Mouse (Mus musculus): ENCODE data around the gene Hist1h4a.

The Hist1h4a gene

DNA sequence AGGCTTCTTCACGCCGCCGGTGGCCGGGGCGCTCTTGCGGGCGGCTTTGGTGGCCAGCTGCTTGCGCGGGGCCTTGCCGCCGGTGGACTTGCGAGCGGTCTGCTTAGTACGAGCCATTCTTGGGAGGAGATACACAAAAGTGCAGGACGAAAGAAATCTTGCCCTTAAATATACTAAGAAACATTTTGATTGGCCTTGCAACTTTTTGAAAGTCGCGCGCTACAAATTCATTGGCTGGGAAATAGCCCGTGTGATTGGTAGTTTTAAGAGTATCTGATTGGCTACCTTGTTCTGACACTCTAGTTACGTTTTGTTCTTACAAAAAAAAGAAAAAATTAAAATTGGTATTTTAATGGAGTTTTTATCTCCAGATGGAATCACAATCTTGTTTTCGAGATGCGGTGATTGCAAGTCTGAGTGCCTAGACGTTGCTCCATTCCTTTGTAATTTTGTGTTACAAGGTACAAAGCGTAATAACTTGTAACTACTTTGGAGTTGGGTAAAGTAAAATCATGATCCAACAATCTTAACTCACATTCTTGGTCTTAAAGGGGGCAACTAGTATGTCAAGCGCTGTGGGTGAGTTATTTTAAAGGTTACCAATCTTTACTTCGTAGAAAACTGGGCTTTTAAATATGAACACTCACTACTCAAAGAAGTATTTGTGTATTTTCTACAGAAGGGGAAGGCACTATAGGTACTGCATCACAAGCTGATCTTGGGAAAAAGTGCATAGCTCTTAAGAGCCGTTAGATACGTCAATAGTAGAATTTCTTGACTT is 15.5 kb downstream of the Hist1h4a start, which contains the start of gene Hist1h3c:
TSS of gene Hist1h3c (minus strand) at position 222 of the 781 bp plus-strand sequence.
- H3K27me3 ChIP-seq (ENCODE audit: insufficient read depth, low read length): no peaks in the 10 kb centered on the region
- H3K4me1 ChIP-seq (replicated peaks; ENCODE audit: low read depth, low read length): peaks cover 46% of the 10 kb centered on the region
- H3K9me3 ChIP-seq (ENCODE audit: low read length): no peaks in the 10 kb centered on the region
- no peaks in the 10 kb centered on the region for H3K36me3 ChIP-seq (ENCODE audit: insufficient read depth, low read length)
- peak within 1 kb of the TSS; percentile 75 for H3K4me3 ChIP-seq (replicated peaks; ENCODE audit: low read length)
- no peak for TF ChIP-seq CTCF (conservative IDR thresholded peaks at IDR 0.05; ENCODE audit: low read length)

DNA sequence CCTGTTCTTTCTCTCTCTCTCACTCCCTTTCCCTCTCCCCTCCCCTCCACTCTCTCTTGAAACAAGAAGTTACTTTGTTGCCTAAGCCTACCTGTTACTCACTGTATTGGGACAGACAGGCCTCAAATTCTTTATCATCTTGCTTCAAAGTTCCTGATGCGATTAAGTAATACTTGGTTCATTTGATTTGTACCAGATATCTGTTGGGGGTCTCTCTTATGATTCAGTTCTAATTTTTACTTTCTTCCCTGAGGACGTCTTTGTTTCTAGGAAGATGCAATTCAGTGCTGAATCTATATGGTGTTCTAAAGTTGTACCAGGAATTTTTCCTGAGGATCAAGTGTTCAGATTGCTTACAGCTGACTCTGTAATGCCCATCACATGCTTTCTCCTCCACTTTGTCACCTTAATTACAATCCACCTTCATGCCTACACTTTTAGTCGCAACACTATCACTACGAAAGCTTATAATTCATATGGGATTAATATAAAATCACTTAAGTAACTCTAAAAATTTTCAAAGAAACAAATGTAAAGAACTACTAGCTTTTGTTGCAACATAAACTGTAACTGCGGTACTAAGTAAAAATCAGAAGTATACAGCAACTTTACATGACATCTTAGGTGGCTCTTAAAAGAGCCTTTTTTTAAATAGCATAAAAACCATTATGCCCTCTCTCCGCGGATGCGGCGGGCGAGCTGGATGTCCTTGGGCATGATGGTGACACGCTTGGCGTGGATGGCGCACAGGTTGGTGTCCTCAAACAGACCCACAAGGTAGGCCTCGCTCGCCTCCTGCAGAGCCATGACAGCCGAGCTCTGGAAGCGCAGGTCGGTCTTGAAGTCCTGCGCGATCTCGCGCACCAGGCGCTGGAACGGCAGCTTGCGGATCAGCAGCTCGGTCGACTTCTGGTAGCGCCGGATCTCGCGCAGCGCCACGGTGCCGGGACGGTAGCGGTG is 16.3 kb downstream of the Hist1h4a start:
- no peaks in the 10 kb centered on the region for H3K27me3 ChIP-seq (ENCODE audit: insufficient read depth, low read length)
- no peaks in the 10 kb centered on the region for H3K36me3 ChIP-seq (ENCODE audit: insufficient read depth, low read length)
- H3K4me1 ChIP-seq (replicated peaks; ENCODE audit: low read depth, low read length): peaks cover 38% of the 10 kb centered on the region
- peak overlapping the region; percentile 73 for H3K4me3 ChIP-seq (replicated peaks; ENCODE audit: low read length)
- no peaks in the 10 kb centered on the region for H3K9me3 ChIP-seq (ENCODE audit: low read length)
- TF ChIP-seq NANOG (IDR thresholded peaks at IDR 0.05; ENCODE audit: borderline replicate concordance, low read length) (no peak), CTCF (conservative IDR thresholded peaks at IDR 0.05; ENCODE audit: low read length) (no peak), POU5F1 (IDR thresholded peaks at IDR 0.05; ENCODE audit: borderline replicate concordance, low read length) (no peak)

DNA sequence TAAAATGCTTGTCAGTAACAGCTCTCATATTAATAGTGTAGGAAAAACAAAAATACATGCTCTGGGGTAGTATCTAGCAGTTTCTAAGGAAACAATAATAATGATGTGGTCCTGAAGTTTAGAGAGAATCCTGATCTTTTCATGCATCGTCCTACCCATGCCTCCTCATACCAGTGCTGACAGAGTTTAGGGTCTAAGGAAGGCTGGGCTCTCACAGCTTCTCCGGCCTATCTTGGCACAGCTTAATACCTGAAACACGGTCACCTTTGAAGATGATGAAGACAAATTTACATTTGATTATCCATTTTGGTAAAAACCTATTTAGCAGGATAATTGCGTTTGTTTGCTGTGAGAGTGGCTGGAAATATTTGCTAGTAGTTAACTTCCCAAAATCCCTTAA is 17.1 kb downstream of the Hist1h4a start:
- H3K36me3 ChIP-seq (ENCODE audit: insufficient read depth, low read length): no peaks in the 10 kb centered on the region
- TF ChIP-seq NANOG (IDR thresholded peaks at IDR 0.05; ENCODE audit: borderline replicate concordance, low read length) (no peak), CTCF (conservative IDR thresholded peaks at IDR 0.05; ENCODE audit: low read length) (no peak)
- H3K9me3 ChIP-seq (ENCODE audit: low read length): no peaks in the 10 kb centered on the region
- no peaks in the 10 kb centered on the region for H3K27me3 ChIP-seq (ENCODE audit: insufficient read depth, low read length)
- peak overlapping the region; percentile 73 for H3K4me3 ChIP-seq (replicated peaks; ENCODE audit: low read length)
- peaks cover 30% of the 10 kb centered on the region for H3K4me1 ChIP-seq (replicated peaks; ENCODE audit: low read depth, low read length)

DNA sequence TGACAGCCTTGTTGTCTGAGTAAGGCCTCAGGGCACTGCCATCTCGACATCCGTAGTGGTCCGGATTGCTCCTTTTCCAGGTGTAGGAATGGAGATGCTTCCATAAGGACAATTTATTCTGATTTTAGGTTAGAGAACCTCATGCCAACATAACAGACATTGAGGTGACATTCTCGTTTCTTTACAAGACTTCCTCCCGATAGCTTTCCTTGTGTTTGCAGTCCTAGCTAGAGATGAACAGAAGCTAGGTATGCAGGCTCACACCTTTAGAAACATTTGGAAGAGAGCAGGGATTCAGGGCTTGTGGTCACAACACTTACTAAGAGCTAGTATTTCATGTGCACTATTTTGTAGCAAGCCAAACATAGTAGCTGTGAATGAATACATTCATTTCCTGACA is 17.8 kb downstream of the Hist1h4a start:
- H3K27me3 ChIP-seq (ENCODE audit: insufficient read depth, low read length): no peaks in the 10 kb centered on the region
- peak overlapping the region; percentile 73 for H3K4me3 ChIP-seq (replicated peaks; ENCODE audit: low read length)
- no peak for TF ChIP-seq NANOG (IDR thresholded peaks at IDR 0.05; ENCODE audit: borderline replicate concordance, low read length)
- TF ChIP-seq POU5F1 (IDR thresholded peaks at IDR 0.05; ENCODE audit: borderline replicate concordance, low read length): no peak
- TF ChIP-seq CTCF (conservative IDR thresholded peaks at IDR 0.05; ENCODE audit: low read length): no peak
- no peaks in the 10 kb centered on the region for H3K9me3 ChIP-seq (ENCODE audit: low read length)
- no peaks in the 10 kb centered on the region for H3K36me3 ChIP-seq (ENCODE audit: insufficient read depth, low read length)
- H3K4me1 ChIP-seq (replicated peaks; ENCODE audit: low read depth, low read length): peaks cover 23% of the 10 kb centered on the region

DNA sequence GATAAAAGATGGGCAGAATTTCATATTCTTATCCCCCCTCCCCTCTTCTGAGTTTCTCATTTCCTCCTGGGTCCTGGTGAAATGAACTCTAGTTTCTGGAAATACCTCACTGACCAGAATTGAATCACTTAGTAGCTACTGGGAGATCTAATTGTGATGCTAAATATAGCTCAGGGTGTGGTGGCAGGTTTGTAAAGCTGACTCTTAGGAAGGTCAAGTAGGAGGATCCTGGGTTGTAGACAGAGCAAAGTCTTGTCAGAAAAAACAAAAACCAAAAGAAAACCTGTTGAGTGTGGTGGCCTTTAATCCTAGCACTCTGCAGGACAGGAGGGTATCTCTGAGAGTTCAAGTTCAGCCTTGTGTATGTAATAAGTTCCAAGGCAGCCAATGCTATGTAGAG is 19.0 kb downstream of the Hist1h4a start:
- no peaks in the 10 kb centered on the region for H3K36me3 ChIP-seq (ENCODE audit: insufficient read depth, low read length)
- peaks cover 28% of the 10 kb centered on the region for H3K4me1 ChIP-seq (replicated peaks; ENCODE audit: low read depth, low read length)
- H3K4me3 ChIP-seq (replicated peaks; ENCODE audit: low read length): peak overlapping the region; percentile 46; the same call in 1 of the 2 replicates
- TF ChIP-seq CTCF (conservative IDR thresholded peaks at IDR 0.05; ENCODE audit: low read length) (no peak), POU5F1 (IDR thresholded peaks at IDR 0.05; ENCODE audit: borderline replicate concordance, low read length) (0 out of 2 replicates have a peak, but pooled peaks have one; percentile 52)
- H3K9me3 ChIP-seq (ENCODE audit: low read length): no peaks in the 10 kb centered on the region
- H3K27me3 ChIP-seq (ENCODE audit: insufficient read depth, low read length): no peaks in the 10 kb centered on the region

DNA sequence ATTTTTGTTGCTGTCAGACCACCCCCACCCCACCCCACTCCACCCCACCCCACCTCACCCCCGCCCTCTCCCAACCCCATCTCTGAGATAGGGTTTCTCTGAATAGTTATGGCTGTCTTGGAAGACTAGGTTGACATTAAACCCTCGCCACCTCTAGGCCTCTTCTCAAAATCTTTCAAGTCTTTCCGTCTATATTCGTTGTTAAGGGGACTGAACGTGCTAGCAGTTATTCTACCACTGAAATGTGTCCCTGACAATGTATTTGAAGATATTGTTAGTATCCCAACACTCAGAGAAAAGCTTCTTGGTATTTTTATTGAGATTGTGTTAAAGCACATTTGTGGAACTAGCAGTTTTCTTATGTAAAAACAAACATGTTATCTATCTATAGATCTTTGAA is 20.1 kb downstream of the Hist1h4a start:
- H3K4me3 ChIP-seq (replicated peaks; ENCODE audit: low read length): peak overlapping the region; percentile 46; the same call in 1 of the 2 replicates
- H3K27me3 ChIP-seq (ENCODE audit: insufficient read depth, low read length): no peaks in the 10 kb centered on the region
- peaks cover 29% of the 10 kb centered on the region for H3K4me1 ChIP-seq (replicated peaks; ENCODE audit: low read depth, low read length)
- no peaks in the 10 kb centered on the region for H3K9me3 ChIP-seq (ENCODE audit: low read length)
- no peaks in the 10 kb centered on the region for H3K36me3 ChIP-seq (ENCODE audit: insufficient read depth, low read length)
- no peak for TF ChIP-seq NANOG (IDR thresholded peaks at IDR 0.05; ENCODE audit: borderline replicate concordance, low read length)
- TF ChIP-seq CTCF (conservative IDR thresholded peaks at IDR 0.05; ENCODE audit: low read length): no peak
- no peak for TF ChIP-seq POU5F1 (IDR thresholded peaks at IDR 0.05; ENCODE audit: borderline replicate concordance, low read length)

DNA sequence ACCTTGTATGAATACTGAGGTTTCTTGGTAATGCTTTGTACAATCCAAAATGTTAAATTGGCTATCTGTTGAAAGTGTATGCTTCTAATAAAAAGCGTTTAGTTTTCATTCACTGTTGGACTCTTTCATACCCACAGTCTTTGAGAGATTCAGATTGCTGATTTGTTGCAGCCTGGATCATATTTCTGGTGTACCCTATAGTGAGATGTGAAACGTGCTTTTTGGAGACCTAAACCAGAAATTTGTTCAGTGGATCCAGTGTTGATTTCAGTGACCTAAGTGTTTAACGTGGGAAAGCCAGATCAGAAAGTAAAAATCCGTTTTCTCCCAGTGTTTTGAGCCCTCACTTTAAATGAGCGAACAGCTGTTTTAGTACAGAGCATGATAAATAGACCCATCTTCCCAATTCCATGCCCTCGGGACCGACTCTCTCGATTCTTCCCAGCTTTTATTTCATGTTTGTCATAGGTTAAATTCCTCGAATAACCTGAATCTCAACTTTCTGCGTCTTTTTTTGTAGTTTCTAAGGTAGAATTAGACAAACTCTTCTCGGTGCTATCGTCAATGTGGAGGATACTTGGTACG is 20.7 kb downstream of the Hist1h4a start:
- no peaks in the 10 kb centered on the region for H3K36me3 ChIP-seq (ENCODE audit: insufficient read depth, low read length)
- peaks cover 29% of the 10 kb centered on the region for H3K4me1 ChIP-seq (replicated peaks; ENCODE audit: low read depth, low read length)
- peak overlapping the region; percentile 81 for H3K4me3 ChIP-seq (replicated peaks; ENCODE audit: low read length)
- no peaks in the 10 kb centered on the region for H3K27me3 ChIP-seq (ENCODE audit: insufficient read depth, low read length)
- no peaks in the 10 kb centered on the region for H3K9me3 ChIP-seq (ENCODE audit: low read length)
- TF ChIP-seq NANOG (IDR thresholded peaks at IDR 0.05; ENCODE audit: borderline replicate concordance, low read length) (no peak), POU5F1 (IDR thresholded peaks at IDR 0.05; ENCODE audit: borderline replicate concordance, low read length) (no peak), CTCF (conservative IDR thresholded peaks at IDR 0.05; ENCODE audit: low read length) (no peak)

DNA sequence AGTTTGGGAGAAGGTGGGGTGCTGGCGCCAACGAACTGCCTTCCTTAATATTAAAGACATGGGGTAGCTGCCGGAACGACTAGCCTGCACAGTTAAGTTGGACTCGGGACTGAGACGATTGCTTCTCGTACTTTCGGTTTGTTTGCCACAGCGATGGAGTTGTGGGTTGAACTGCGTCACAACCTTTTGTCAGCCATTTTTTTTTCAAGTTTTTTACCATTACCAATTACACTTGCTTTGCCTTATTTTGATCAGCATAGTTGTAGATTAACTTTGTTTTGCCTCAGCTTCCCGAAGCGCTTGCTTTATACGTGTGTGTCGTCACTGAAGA is 21.1 kb downstream of the Hist1h4a start:
- Histone ChIP-seq H3K9me3 (ENCODE audit: low read length) (no peaks in the 10 kb centered on the region), H3K27me3 (ENCODE audit: insufficient read depth, low read length) (no peaks in the 10 kb centered on the region), H3K4me1 (replicated peaks; ENCODE audit: low read depth, low read length) (peaks cover 29% of the 10 kb centered on the region), H3K4me3 (replicated peaks; ENCODE audit: low read length) (peak overlapping the region; percentile 81), H3K36me3 (ENCODE audit: insufficient read depth, low read length) (no peaks in the 10 kb centered on the region)
- no peak for TF ChIP-seq NANOG (IDR thresholded peaks at IDR 0.05; ENCODE audit: borderline replicate concordance, low read length)
